Mouse (Mus musculus) lung, postnatal 0 days (tissue): ENCODE measurements at regions not wholly inside any gene's neighbourhood (a gene's known extent, or its start where the extent isn't known, plus 50 kb on each side); places are given as distances from the start of the nearest gene placed in this dataset.
"Not testable (repeated sequence)": the region's sequence is repeated elsewhere in the genome, so short reads cannot be mapped to it uniquely, and the experiment has no call there.

Experiments used
- CTCF ChIP-seq: IDR thresholded peaks from 2 replicates; pipeline ENCODE4 v1.5.1; 2016; ENCODE audit warnings: antibody characterized with exemption, mild to moderate bottlenecking
- EP300 ChIP-seq: IDR thresholded peaks from 2 replicates; pipeline ENCODE4 v1.6.1; 2016; ENCODE audit warnings: antibody characterized with exemption, mild to moderate bottlenecking, control low read depth

- TF ChIP-seq EP300, CTCF: not testable (repeated sequence)
These were observed 69.8 kb upstream of the Lrrc55 start for GRCm38 (mm10) chr2:85266813-85267212.
